Mouse (Mus musculus) embryonic facial prominence, embryonic 12.5 days (tissue): ENCODE measurements around the gene Nptxr. TPM values are rescaled to one million over a fixed set of nuclear protein-coding genes. Genes with fewer than 3 reads are reported as not detected.

Experiments used
- ATAC-seq: fragments of 200-750 bp; cut with Nextera tagmentation; 2 replicates; pipeline ENCODE4 v1.8.0; 2017; ENCODE audit not compliant: insufficient number of reproducible peaks, insufficient read depth, low FRiP score, low TSS enrichment
- H3K27ac ChIP-seq: fragments of 300-500 bp; sonication (generic); 2 replicates; pipeline ENCODE4 v1.5.1; 2016; ENCODE audit warnings: mild to moderate bottlenecking
- H3K27me3 ChIP-seq: fragments of 300-500 bp; sonication (generic); 2 replicates; pipeline ENCODE4 v1.6.1; 2016; ENCODE audit warnings: mild to moderate bottlenecking, moderate library complexity
- H3K36me3 ChIP-seq: fragments of 300-500 bp; sonication (generic); 2 replicates; pipeline ENCODE4 v1.6.1; 2016; ENCODE audit warnings: mild to moderate bottlenecking
- H3K4me1 ChIP-seq: fragments of 300-500 bp; sonication (generic); 2 replicates; pipeline ENCODE4 v1.6.1; 2016
- H3K4me2 ChIP-seq: fragments of 300-500 bp; sonication (generic); replicated peaks from 2 replicates; pipeline ENCODE4 v1.6.1; 2016; ENCODE audit warnings: mild to moderate bottlenecking, moderate library complexity
- H3K4me3 ChIP-seq: fragments of 300-500 bp; sonication (generic); 2 replicates; pipeline ENCODE4 v1.5.1; 2016; ENCODE audit warnings: mild to moderate bottlenecking
- H3K9ac ChIP-seq: fragments of 300-500 bp; sonication (generic); 2 replicates; pipeline ENCODE4 v1.6.1; 2016; ENCODE audit warnings: mild to moderate bottlenecking, moderate library complexity
- H3K9me3 ChIP-seq: fragments of 300-500 bp; sonication (generic); 2 replicates; pipeline ENCODE4 v1.6.1; 2016; ENCODE audit warnings: mild to moderate bottlenecking, moderate library complexity
- WGBS: fragments of 180-500 bp; shearing (Covaris S2); methylation state at CpG from one replicate; pipeline ENCODE4 v1.1.7; 2016; 5-methylcytosine and 5-hydroxymethylcytosine counted together
- polyA plus RNA-seq: library from polyadenylated mRNA; unstranded; fragments of >200 nt; fragmentation: Nextera tagmentation; extraction: Ambion mirVana; gene quantifications from 2 replicates; pipeline ENCODE4 v1.2.1, GENCODE M21; 2016

Nptxr gene
- polyA plus RNA-seq, 1 experiment from 2014 or later: 4.1 TPM

DNA sequence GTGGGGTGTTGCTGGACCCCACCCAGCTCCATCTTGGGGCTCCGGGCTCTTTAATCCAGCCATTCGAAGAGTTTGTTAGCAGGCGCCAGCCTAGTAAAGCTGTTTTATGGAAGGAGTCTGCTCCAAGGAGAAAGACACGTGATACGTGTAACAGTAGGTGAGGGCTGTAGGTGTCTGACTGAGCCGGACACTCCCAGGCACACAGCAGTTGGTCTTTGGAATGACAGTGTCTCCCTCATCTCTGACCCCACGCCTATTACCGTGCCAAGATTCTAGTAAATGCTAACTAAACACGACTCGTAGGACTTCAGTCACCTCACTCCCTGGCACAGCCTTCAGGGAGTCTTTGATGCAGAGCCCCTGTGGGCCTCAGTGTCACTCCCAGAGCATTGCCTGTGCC is 59.3 kb downstream of the Nptxr start:
- WGBS: 85% methylated on average over 10 of the region's 10 CpGs
- H3K4me1 ChIP-seq: peaks cover 11% of the 10 kb centered on the region; the same call in 1 of the 2 replicates
- H3K9ac ChIP-seq: no peak overlapping the region; the same call in 1 of the 2 replicates
- no peak overlapping the region for H3K4me2 ChIP-seq
- H3K36me3 ChIP-seq: no peaks in the 10 kb centered on the region
- H3K4me3 ChIP-seq: no peak overlapping the region
- no peak for ATAC-seq
- no peaks in the 10 kb centered on the region for H3K27me3 ChIP-seq
- no peaks in the 10 kb centered on the region for H3K9me3 ChIP-seq
- no peak overlapping the region for H3K27ac ChIP-seq

DNA sequence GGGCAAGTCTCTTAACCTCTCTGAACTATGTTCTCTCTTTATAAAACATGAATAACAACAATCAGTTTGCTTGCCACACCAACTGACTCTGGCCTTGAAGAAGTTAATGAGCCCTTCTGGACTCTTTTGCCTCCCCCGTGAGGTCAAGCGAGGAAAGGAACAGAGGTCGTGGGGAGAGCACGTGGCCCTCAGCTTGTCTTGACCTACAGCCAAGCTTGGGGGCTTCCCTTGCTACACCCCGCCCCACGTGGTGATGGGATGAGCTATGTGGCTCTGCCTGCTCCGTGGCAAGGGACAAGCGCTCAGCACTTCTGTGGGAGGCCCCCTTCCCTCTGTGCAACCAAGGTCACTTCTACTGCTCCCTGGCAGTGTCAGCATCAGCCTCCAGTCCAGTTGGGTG is 59.8 kb downstream of the Nptxr start:
- 83% methylated on average over 8 of the region's 8 CpGs for WGBS
- H3K36me3 ChIP-seq: no peaks in the 10 kb centered on the region
- H3K4me2 ChIP-seq: no peak overlapping the region
- H3K4me1 ChIP-seq: peaks cover 11% of the 10 kb centered on the region; the same call in 1 of the 2 replicates
- no peak overlapping the region for H3K9ac ChIP-seq
- H3K4me3 ChIP-seq: no peak overlapping the region
- no peak for ATAC-seq
- no peaks in the 10 kb centered on the region for H3K9me3 ChIP-seq
- H3K27ac ChIP-seq: no peak overlapping the region
- no peaks in the 10 kb centered on the region for H3K27me3 ChIP-seq

DNA sequence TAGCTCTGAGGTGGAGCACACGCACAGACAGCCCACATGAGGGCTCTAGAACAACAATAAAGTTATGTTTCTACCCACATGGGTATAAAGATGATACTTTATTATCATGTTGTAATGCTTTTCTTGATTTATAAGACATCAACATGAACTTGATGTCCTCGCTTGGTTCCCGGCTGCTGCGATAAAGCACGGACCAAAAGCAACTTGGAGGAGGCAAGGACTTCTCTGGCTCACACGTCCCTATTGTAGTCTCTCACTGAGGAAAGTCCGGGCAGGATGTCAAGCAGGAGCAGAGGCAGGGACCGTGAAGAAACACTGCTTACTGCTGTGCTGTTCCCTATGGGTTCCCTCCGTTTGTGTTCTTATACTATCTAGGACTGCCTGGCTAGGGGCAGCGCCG is 60.6 kb downstream of the Nptxr start:
- ATAC-seq: no peak
- no peak overlapping the region for H3K27ac ChIP-seq
- H3K36me3 ChIP-seq: peaks cover 6% of the 10 kb centered on the region; the same call in 1 of the 2 replicates
- no peaks in the 10 kb centered on the region for H3K9me3 ChIP-seq
- H3K4me3 ChIP-seq: no peak overlapping the region
- H3K4me2 ChIP-seq: no peak overlapping the region
- WGBS: 91% methylated on average over 11 of the region's 11 CpGs
- peaks cover 17% of the 10 kb centered on the region; the same call in 1 of the 2 replicates for H3K4me1 ChIP-seq
- no peaks in the 10 kb centered on the region for H3K27me3 ChIP-seq
- H3K9ac ChIP-seq: no peak overlapping the region

- WGBS: under 1% methylated on average over 23 of the region's 23 CpGs
- no peak for ATAC-seq
- Histone ChIP-seq H3K27me3 (no peaks in the 10 kb centered on the region), H3K27ac (no peak overlapping the region), H3K36me3 (peaks cover 20% of the 10 kb centered on the region), H3K4me3 (peak overlapping the region; percentile 89), H3K4me1 (peaks cover 17% of the 10 kb centered on the region; the same call in 1 of the 2 replicates), H3K9ac (peak overlapping the region; percentile 94), H3K4me2 (peak overlapping the region; percentile 85), H3K9me3 (no peaks in the 10 kb centered on the region)
Measured at GRCm38 (mm10) chr15:79742706-79743023, 61.9 kb downstream of the Nptxr start.

DNA sequence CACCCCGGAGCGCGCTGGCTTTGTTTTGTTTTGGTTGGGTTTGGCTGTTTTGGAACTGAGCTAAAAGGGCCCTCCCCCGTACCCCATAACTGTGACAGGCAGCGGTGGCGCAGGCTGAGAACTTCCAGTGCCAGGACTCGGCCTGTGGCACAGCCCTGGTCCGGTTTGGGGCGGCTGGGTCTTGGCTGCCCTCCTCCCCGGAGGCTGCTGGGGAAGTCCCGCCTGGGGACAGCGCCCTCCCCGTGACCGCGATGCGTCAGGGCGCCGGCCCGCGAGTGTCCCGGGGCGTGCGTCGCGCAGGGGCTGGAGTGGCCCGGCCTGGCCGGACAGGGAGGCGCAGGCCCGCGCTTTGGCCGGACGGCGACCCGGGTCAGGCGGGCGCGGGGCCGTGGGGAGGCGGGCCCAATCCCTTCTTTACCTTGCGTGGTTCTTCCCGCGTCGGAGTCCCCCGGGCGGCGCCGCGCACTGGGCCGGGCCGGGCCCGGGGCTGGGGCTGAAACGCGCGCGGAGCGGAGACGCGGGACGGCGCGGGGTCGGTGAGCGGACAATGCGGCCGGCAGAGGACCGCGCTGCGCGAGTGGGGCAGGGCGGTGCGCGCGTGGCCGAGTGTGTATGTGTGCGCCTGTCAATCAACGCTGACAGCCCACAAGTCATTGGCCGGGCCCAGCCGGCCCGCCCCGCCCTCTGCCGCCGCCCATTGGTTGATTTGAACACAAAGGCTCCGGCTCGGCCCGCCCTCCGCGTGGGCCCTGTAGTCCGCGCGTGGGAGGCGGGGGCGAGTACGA is 62.5 kb downstream of the Nptxr start, which contains the start of gene Sun2:
Sun2 (minus strand) TSS at position 616 of the 785 bp plus-strand sequence.
- H3K9me3 ChIP-seq: no peaks in the 10 kb centered on the region
- H3K9ac ChIP-seq: peak within 1 kb of the TSS; percentile 94
- peak within 1 kb of the TSS; percentile 63; the same call in 1 of the 2 replicates for H3K27ac ChIP-seq
- H3K4me1 ChIP-seq: peaks cover 17% of the 10 kb centered on the region; the same call in 1 of the 2 replicates
- peak within 1 kb of the TSS; percentile 85 for H3K4me2 ChIP-seq
- under 1% methylated on average over 87 of the region's 93 CpGs for WGBS
- peaks cover 25% of the 10 kb centered on the region for H3K36me3 ChIP-seq
- no peaks in the 10 kb centered on the region for H3K27me3 ChIP-seq
- H3K4me3 ChIP-seq: peak within 1 kb of the TSS; percentile 89
- ATAC-seq: peak; percentile 87

DNA sequence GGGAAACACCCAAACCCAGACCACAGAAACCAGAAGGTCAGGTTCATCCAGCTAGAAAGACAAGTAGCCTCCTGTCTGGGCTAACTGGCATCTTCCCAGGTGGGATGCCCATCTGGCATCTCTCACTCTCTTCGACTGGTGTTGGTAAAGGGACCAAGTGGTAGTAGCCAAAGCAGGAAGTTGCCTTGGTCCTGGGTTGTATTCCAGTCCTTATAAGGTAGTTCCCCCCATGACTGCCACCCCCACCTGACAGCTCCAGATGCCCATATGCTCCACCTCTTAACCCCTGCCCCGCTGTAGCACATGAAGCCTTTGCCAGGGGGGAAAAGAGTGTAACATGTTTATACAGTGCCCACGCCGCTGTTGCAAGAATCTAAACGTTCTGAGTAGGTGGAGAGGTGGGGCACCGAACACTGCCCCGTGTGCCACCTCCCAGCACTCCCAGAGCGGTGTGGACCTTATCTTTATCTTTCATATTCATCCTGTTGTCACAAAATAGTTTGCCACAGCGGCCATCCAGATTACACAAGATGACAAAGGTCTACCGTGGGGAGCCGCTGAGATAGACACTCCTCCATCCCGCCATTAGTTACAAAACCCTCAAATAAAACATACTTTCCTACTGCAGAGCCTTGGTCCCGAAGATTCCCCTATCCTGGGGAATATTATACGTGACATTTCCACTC is 63.2 kb downstream of the Nptxr start:
- H3K4me3 ChIP-seq: peak overlapping the region; percentile 89
- peak overlapping the region; percentile 85 for H3K4me2 ChIP-seq
- WGBS: 32% methylated on average over 14 of the region's 14 CpGs
- H3K27ac ChIP-seq: no peak overlapping the region
- no peaks in the 10 kb centered on the region for H3K27me3 ChIP-seq
- H3K36me3 ChIP-seq: peaks cover 33% of the 10 kb centered on the region
- peak overlapping the region; percentile 94 for H3K9ac ChIP-seq
- H3K4me1 ChIP-seq: peaks cover 17% of the 10 kb centered on the region; the same call in 1 of the 2 replicates
- no peak for ATAC-seq
- no peaks in the 10 kb centered on the region for H3K9me3 ChIP-seq

DNA sequence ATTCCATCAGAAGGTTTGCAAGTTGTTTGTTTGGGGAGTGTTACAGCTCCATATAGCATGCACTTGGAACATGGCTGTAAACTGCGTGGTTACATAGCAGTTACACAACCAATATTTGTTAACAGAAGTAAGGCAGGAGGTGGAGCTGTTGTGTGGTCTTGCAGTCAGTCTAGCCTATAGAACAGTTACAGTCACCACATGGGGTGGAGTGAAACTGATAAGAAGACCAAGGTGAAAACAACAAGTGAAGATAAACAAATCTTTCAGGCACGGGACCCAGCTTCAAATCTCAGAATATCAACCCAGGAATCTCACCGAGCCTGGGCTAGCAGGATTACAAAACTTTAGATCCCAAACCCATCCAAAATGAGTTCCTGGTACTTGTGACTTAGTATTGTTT is 63.8 kb downstream of the Nptxr start:
- Histone ChIP-seq H3K27ac (no peak overlapping the region), H3K4me3 (no peak overlapping the region; the same call in 1 of the 2 replicates)

More for the DNA sequence above, 63.8 kb downstream of the Nptxr start:
- Histone ChIP-seq H3K27me3 (no peaks in the 10 kb centered on the region), H3K9ac (0 out of 2 replicates have a peak overlapping the region, but pooled peaks have one; percentile 94), H3K4me2 (peak overlapping the region; percentile 85), H3K4me1 (peaks cover 17% of the 10 kb centered on the region; the same call in 1 of the 2 replicates), H3K9me3 (no peaks in the 10 kb centered on the region), H3K36me3 (peaks cover 37% of the 10 kb centered on the region)
- ATAC-seq: no peak
- WGBS: 80% methylated on average over 3 of the region's 3 CpGs

Other genes starting within 250 kb of the Nptxr start
- gene Dmc1, start 199.7 kb downstream of the Nptxr start, polyA plus RNA-seq: 1.3 and 1.5 TPM in 2 replicates
- gene Fam227a, start 145.8 kb downstream of the Nptxr start, polyA plus RNA-seq: 2.6 and 2.9 TPM in 2 replicates
- gene Cby1, start 145.6 kb downstream of the Nptxr start, polyA plus RNA-seq: 59.9 and 60.3 TPM in 2 replicates
- 229 and 235 TPM in 2 replicates for gene Tomm22, start 133.9 kb downstream of the Nptxr start, polyA plus RNA-seq
- 30.1 and 32.7 TPM in 2 replicates for gene Josd1, start 116.8 kb downstream of the Nptxr start, polyA plus RNA-seq
- gene Gtpbp1, start 113.9 kb downstream of the Nptxr start, polyA plus RNA-seq: 41.5 and 43.6 TPM in 2 replicates
- gene Sun2, start 62.2 kb downstream of the Nptxr start, polyA plus RNA-seq: 6.0 and 6.2 TPM in 2 replicates
- gene Dnal4, start 26.9 kb downstream of the Nptxr start, polyA plus RNA-seq: 69.9 and 70.3 TPM in 2 replicates
- 0.60 TPM in 1 of 2 replicates, not detected in the other for gene Npcd, start 29.5 kb upstream of the Nptxr start, polyA plus RNA-seq
- gene Cbx6, start 29.9 kb upstream of the Nptxr start, polyA plus RNA-seq: 31.5 and 32.6 TPM in 2 replicates
- gene Apobec3, start 86.9 kb upstream of the Nptxr start, polyA plus RNA-seq: 8.4 and 10.0 TPM in 2 replicates
- gene Cbx7, start 166.4 kb upstream of the Nptxr start, polyA plus RNA-seq: 1.9 and 3.2 TPM in 2 replicates
- 3.2 and 3.4 TPM in 2 replicates for gene Pdgfb, start 210.2 kb upstream of the Nptxr start, polyA plus RNA-seq